Mouse (Mus musculus) testis, adult 2 months (tissue): ENCODE results near the gene Pkp4. TPM values are rescaled to one million over a fixed set of nuclear protein-coding genes. Genes with fewer than 3 reads are reported as not detected.

ENCODE experiments used
- H3K27ac ChIP-seq: fragments of 200-500 bp; 2 replicates; pipeline ENCODE4 v1.5.1; 2012; ENCODE audit warnings: low read depth, low read length; ENCODE audit not compliant: control insufficient read depth, insufficient read depth
- H3K27me3 ChIP-seq: fragments of 200-500 bp; 2 replicates; pipeline ENCODE4 v1.6.1; 2012; ENCODE audit warnings: mild to moderate bottlenecking, low read length, moderate library complexity; ENCODE audit not compliant: control insufficient read depth, insufficient read depth
- H3K36me3 ChIP-seq: fragments of 200-500 bp; 2 replicates; pipeline ENCODE4 v1.6.1; 2012; ENCODE audit warnings: mild to moderate bottlenecking, low read length; ENCODE audit not compliant: control insufficient read depth, insufficient read depth
- H3K4me1 ChIP-seq: fragments of 200-500 bp; 2 replicates; pipeline ENCODE4 v1.6.1; 2012; ENCODE audit warnings: low read length; ENCODE audit not compliant: control insufficient read depth, insufficient read depth
- H3K4me3 ChIP-seq: fragments of 200-500 bp; 2 replicates; pipeline ENCODE4 v1.5.1; 2012; ENCODE audit warnings: low read depth, mild to moderate bottlenecking, low read length, moderate library complexity, mixed read lengths; ENCODE audit not compliant: control insufficient read depth
- CTCF ChIP-seq: fragments of 200-500 bp; IDR thresholded peaks from 2 replicates; pipeline ENCODE4 v1.5.1; 2012; ENCODE audit warnings: low read depth, mild to moderate bottlenecking, inconsistent platforms, low read length, moderate library complexity; ENCODE audit not compliant: control insufficient read depth, insufficient read depth, insufficient replicate concordance
- POLR2A ChIP-seq: fragments of 200-500 bp; IDR thresholded peaks from 2 replicates; pipeline ENCODE4 v1.6.1; 2012; ENCODE audit warnings: low read depth, mild to moderate bottlenecking, inconsistent platforms, low read length, moderate library complexity; ENCODE audit not compliant: control insufficient read depth
- polyA plus RNA-seq: library from polyadenylated mRNA; depleted of rRNA; stranded (reverse); fragments of >200 nt; gene quantifications from 2 replicates; pipeline ENCODE4 v1.2.3, GENCODE M21; 2012

The Pkp4 gene
- polyA plus RNA-seq, 1 experiment: 9.4 TPM

- Histone ChIP-seq H3K27me3 (no peaks in the 10 kb centered on the region), H3K36me3 (no peaks in the 10 kb centered on the region), H3K4me1 (no peaks in the 10 kb centered on the region), H3K4me3 (no peak overlapping the region), H3K27ac (no peak overlapping the region)
- TF ChIP-seq POLR2A: no peak
- TF ChIP-seq CTCF: no peak
These were observed 72.8 kb downstream of the Pkp4 start for GRCm38 (mm10) chr2:59233294-59233923.

GRCm38 (mm10) chr2:59233936-59234335, 73.3 kb downstream of the Pkp4 start:
- Histone ChIP-seq H3K36me3 (no peaks in the 10 kb centered on the region), H3K4me3 (no peak overlapping the region), H3K27me3 (no peaks in the 10 kb centered on the region), H3K4me1 (no peaks in the 10 kb centered on the region), H3K27ac (no peak overlapping the region)
- no peak for TF ChIP-seq POLR2A
- no peak for TF ChIP-seq CTCF

GRCm38 (mm10) chr2:59234537-59234936, 73.9 kb downstream of the Pkp4 start:
- no peak overlapping the region for H3K27ac ChIP-seq
- H3K36me3 ChIP-seq: no peaks in the 10 kb centered on the region
- no peaks in the 10 kb centered on the region for H3K27me3 ChIP-seq
- no peak overlapping the region for H3K4me3 ChIP-seq
- H3K4me1 ChIP-seq: no peaks in the 10 kb centered on the region
- TF ChIP-seq POLR2A (no peak), CTCF (no peak)

- Histone ChIP-seq H3K27me3 (no peaks in the 10 kb centered on the region), H3K27ac (no peak overlapping the region), H3K36me3 (no peaks in the 10 kb centered on the region), H3K4me3 (no peak overlapping the region), H3K4me1 (no peaks in the 10 kb centered on the region)
- TF ChIP-seq POLR2A (no peak), CTCF (no peak)
These were observed 79.3 kb downstream of the Pkp4 start for GRCm38 (mm10) chr2:59239841-59240395.

- no peak overlapping the region for H3K27ac ChIP-seq
- H3K27me3 ChIP-seq: no peaks in the 10 kb centered on the region
- no peaks in the 10 kb centered on the region for H3K4me1 ChIP-seq
- TF ChIP-seq CTCF (no peak), POLR2A (no peak)
- H3K4me3 ChIP-seq: no peak overlapping the region
- no peaks in the 10 kb centered on the region for H3K36me3 ChIP-seq
These were observed 81.5 kb downstream of the Pkp4 start for GRCm38 (mm10) chr2:59242117-59242516.

GRCm38 (mm10) chr2:59244273-59245097, 83.8 kb downstream of the Pkp4 start:
- Histone ChIP-seq H3K4me3 (no peak overlapping the region), H3K36me3 (no peaks in the 10 kb centered on the region), H3K27ac (no peak overlapping the region), H3K27me3 (no peaks in the 10 kb centered on the region), H3K4me1 (no peaks in the 10 kb centered on the region)
- TF ChIP-seq CTCF (no peak), POLR2A (no peak)

- Histone ChIP-seq H3K4me1 (no peaks in the 10 kb centered on the region), H3K27me3 (no peaks in the 10 kb centered on the region), H3K4me3 (no peak overlapping the region), H3K36me3 (no peaks in the 10 kb centered on the region), H3K27ac (no peak overlapping the region)
- TF ChIP-seq POLR2A: no peak
- TF ChIP-seq CTCF: no peak
These were observed 84.4 kb downstream of the Pkp4 start for GRCm38 (mm10) chr2:59245098-59245388.
